Mouse (Mus musculus) lung, adult 2 months (tissue): ENCODE data around the gene Arhgap15.

ENCODE experiments used
- CTCF ChIP-seq: fragments of 200-500 bp; IDR thresholded peaks from 2 replicates; pipeline ENCODE4 v1.5.1; 2011; ENCODE audit warnings: mild to moderate bottlenecking, low read length, control low read depth; ENCODE audit not compliant: insufficient read depth
- POLR2A ChIP-seq: fragments of 200-500 bp; IDR thresholded peaks from 2 replicates; pipeline ENCODE4 v1.6.1; 2011; ENCODE audit warnings: low read depth, mild to moderate bottlenecking, control low read depth, low read length, borderline replicate concordance; ENCODE audit errors: extremely low read depth

DNA sequence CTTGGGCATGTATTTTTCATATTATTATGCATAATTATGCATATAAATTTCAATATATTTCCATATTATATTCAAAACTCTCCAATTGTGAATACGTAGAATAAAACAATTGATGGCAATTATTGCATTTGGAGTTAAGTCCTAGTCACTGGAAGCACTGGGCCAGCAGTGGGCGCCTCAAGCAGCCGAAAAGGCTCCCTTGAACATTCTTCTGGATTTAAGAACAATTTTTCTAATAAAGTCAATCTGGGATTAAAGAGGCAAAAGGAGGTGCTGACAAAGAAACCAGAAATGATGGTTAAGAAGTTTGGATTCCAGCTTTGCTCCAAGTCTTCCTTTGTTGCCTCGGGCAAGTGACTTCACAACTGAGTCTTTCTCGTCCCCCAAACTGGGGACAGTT is 355.1 kb downstream of the Arhgap15 start:
- TF ChIP-seq CTCF (peak; percentile 29; the same call in 1 of the 2 replicates), POLR2A (no peak)
